Mouse (Mus musculus): Measurements from ENCODE around the gene Mapk6.

GRCm38 (mm10) chr9:75435291-75435690, 25.5 kb upstream of the Mapk6 start:
- TF ChIP-seq POLR2A (IDR thresholded peaks at IDR 0.05; ENCODE audit: low read depth, low read length) (no peak), CTCF (conservative IDR thresholded peaks at IDR 0.05; ENCODE audit: insufficient read depth, insufficient read length, low read depth, low read length) (no peak)
